Mouse (Mus musculus): Measurements from ENCODE around the gene Wdfy3.
"Not testable (repeated sequence)": the region's sequence is repeated elsewhere in the genome, so short reads cannot be mapped to it uniquely, and the experiment has no call there.

Wdfy3 gene

DNA sequence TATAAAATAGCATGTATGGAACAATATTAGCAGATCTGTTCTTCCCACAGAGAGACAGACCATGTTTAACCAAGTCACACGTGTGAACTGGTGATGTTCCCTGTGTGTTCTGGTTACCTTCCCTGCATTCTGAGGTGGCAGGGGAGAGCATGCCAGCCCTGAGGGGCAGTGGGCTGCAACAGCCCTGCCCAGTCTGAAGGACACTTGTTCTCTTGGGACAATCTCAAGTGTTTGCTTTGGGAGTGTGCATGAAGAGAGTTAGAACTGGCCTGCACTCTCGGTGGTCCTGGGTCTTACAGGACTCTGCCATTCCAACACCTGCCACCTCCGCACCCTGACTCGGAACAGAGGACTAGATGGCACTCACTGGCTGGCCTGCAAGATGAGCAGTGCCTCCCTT, 193.5 kb downstream of the Wdfy3 start:
- no peak for DNase-seq

GRCm38 (mm10) chr5:101866722-101867121, 203.0 kb downstream of the Wdfy3 start:
- no peak for DNase-seq

GRCm38 (mm10) chr5:101863946-101864345, 205.8 kb downstream of the Wdfy3 start:
- DNase-seq: no peak

DNA sequence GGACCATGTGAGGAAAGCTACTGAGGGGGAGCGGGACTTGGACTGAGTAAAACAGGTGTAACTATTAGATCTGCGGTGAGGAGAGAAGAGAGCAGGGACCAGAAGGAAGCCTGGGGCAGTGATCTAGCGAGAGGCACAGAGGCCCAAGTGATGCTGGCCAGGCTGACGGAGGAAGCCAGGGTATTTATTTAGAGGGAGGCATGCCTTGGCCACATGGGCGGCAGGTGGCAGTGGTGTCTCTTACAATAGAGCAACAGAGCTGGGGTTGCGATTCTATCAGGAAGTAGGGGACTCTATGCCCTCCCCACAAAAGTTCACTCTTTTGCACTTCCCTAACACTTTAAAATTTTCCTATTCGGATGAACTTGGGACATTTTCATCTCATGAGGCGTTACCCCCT, 207.1 kb downstream of the Wdfy3 start:
- no peak for DNase-seq

GRCm38 (mm10) chr5:101861786-101862571, 207.7 kb downstream of the Wdfy3 start:
- DNase-seq: no peak

DNA sequence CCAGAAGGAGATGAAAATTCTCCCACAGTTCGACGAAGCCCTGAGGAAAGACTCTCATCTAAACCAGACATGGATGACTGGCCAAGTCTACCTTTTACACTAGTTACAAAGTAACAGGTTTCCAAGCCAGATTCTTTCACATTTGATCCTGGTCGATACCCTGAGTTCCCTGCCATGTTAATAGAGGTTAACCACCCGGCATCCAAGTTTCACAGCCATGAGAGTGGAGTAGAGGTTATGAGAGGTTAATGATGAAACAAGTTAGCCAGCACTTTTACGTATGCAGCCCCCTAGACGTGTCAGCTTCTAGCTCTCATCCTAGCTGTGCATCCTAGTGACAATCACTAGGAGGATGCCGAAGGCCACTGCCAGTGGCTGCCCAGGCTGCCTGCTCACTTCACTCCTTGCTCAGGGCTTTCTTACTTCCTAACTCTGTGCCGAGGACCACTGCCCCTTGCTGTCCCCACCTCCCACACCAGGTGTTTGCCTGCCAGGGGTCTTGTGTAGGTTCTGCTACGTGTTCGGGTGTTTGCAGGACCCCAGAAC, 210.8 kb downstream of the Wdfy3 start:
- no peak for DNase-seq

DNA sequence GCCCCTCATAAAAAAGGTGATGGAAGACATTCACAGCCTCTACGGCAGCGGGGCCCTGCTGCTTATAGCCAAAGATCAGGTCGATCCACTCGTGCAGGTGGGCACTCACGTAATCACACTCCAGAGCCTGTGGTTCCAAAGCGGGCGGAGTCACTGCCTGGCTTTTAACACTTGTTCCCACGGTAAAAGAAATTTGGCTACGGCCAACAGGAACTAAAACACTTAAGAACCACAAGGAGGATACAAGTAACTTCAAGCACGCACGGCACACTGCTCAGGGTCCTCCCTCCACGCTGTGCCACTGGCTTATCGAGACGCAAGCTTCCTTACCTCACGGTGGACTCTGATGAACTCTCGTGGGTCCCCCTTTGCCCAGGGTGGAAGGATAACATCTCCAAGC, 214.2 kb downstream of the Wdfy3 start:
- DNase-seq: no peak

- no peak for DNase-seq
Measured at GRCm38 (mm10) chr5:101854667-101855066, 215.1 kb downstream of the Wdfy3 start.

DNA sequence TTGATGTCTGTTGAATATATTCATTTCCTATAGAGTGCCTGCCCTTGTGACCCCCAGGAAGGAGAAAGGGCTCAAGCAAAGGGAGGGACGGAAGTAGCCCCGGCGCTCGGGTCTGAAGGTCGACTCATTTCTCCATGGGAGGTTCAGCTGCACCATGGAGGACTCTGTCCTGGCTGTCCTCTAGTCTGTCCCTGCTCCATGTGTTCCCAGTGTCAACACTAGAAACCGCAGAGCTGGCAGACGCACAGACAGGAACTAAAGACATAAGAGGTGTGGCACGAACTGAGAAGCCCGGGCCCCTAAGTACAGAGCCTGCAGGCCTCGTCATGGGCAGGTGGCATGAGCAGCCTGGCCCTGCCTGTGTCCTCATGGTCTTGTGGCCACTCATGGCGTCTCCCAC, 215.6 kb downstream of the Wdfy3 start:
- DNase-seq: no peak

GRCm38 (mm10) chr5:101852116-101852680, 217.5 kb downstream of the Wdfy3 start:
- DNase-seq: no peak

- DNase-seq: no peak
Measured at GRCm38 (mm10) chr5:101851133-101851532, 218.6 kb downstream of the Wdfy3 start.

DNA sequence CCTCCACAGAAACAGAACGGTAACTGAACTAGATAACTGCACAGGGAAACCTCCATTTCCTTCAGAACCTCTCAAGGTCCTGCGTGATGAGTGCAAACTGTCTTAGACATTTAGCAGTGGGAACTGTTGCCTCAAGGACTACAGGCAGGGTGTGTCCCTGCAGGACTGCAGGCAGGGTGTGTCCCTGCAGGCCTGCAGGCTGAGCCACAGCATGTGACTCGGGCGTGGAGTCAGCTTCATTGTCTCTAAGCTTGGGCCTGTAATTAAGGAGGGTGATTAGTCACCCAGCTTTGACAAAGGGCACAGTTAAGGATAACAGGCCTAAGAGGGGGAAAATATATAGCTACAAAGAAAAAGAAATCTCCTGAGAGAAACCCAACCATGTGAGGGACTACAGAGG, 222.0 kb downstream of the Wdfy3 start:
- DNase-seq: no peak

DNA sequence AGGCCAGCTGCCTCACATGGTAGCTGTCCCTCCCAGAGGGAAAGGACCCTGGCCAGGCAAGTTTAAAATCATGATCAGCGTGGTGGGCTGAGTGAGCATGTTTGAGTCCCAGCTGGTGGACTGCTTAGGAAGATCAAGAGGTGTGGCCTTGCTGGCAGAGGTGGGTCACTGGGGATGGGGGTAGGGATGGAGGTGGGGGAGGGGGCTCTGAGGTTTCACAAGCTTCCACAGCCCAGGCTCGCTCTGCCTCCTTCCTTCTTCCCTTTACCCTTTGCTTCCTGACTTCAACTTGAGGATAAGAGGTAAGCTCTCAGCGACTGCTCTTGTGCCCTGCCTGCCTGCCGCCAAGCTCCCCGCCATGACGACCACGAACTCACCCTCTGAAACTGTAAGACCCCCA, 222.4 kb downstream of the Wdfy3 start:
- DNase-seq: no peak

GRCm38 (mm10) chr5:101845930-101846329, 223.8 kb downstream of the Wdfy3 start:
- DNase-seq: no peak

DNA sequence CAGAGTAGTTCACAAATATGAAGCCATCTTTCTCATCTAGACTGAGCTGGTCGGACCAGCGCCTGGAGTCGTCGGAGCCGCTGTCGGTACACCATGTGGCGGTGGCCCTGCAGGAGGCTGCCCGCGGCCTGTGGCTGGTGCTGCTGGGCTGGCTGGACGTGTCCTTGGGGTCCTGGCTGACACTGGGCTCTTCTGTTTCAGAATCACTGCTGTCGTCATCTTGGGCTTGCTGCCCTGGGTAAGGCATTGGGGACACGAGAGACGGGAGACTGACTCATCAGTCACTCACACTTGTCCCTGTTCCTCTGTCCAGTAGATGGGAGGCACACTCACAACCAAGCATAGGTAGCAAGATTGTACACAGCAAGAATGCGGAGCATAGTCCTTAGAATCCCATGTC, 224.7 kb downstream of the Wdfy3 start:
- no peak for DNase-seq

DNA sequence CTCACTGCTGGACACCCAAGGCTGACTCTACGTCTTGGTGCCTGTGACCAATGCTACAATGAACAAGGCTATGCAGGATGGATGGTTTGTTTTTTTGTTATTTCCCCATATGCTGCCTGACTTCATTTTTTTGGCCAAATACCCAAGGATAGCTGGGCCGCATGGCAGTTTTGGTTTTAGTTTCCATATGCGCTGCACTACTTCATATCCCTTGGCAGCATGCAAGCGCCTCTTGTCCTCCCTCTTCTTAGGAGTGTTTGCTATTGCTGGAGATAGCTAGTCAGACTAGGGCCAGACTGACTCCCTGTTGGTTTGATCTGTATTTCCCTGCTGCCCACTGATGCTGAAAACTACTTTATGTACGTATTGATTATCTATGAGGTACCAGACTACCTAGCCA, 229.2 kb downstream of the Wdfy3 start:
- no peak for DNase-seq

GRCm38 (mm10) chr5:101837605-101838004, 232.1 kb downstream of the Wdfy3 start:
- DNase-seq: not testable (repeated sequence)

GRCm38 (mm10) chr5:101836221-101836620, 233.5 kb downstream of the Wdfy3 start:
- DNase-seq: no peak

- no peak for DNase-seq
Measured at GRCm38 (mm10) chr5:101833875-101834274, 235.8 kb downstream of the Wdfy3 start.

DNA sequence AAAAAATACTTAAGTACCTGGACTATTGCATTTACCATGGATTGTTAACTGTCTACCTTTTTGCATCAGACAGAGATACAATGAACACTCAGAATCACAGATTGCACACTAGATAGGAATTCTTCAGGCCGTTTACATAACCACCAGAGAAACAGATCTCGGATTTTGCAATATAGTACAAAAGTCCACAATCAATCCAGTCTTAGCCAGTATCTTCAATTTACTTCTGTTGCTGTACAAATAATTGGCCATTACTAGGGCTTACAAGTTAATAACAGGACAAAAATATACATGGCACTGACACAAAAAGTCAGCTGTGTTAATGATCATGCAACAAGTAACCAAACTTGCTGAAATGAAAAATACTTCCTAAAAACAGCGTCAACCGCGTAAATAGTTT, 236.7 kb downstream of the Wdfy3 start:
- no peak for DNase-seq

- no peak for DNase-seq
Measured at GRCm38 (mm10) chr5:101832042-101832441, 237.7 kb downstream of the Wdfy3 start.

DNA sequence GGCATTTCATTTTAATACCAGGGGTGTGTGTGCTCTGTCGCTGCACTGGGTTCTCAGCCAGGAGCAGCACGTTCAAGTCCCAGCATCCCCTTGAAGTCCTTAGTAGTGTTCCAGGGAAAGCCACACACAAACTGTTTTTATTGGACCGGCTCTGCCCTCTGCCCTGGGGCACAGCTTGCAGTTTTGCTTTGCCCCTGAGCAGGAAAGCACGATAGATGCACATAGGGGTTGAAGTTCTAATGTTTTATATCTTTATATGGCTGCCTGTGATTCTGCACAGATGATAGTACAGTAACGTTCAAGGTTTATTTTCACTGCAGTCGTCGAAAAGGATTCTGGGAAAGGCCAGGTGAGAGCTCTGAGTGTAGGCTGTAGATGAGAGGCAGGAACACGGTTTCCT, 239.5 kb downstream of the Wdfy3 start:
- no peak for DNase-seq

DNA sequence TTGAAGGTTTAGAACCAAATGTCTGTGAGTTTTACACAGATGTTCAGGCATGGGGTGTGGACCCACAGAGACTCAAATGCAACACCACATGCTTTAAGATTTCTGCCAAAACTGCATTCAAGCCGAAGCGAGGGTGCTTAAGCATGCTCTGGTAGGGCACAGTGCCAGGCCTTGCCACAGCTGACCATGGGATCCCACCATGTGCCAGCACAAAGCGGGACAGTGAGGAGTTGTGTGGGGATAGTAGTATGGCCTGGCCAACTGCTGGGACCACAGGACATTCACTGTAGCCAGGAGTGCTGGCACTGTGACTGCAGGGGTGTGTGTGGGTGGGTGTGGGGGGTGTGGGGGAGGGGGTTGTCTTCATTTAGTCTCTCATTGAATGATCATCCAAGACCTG, 240.8 kb downstream of the Wdfy3 start:
- no peak for DNase-seq

- no peak for DNase-seq
Measured at GRCm38 (mm10) chr5:101827477-101827876, 242.2 kb downstream of the Wdfy3 start.

- DNase-seq: no peak
Measured at GRCm38 (mm10) chr5:101826531-101826970, 243.2 kb downstream of the Wdfy3 start.
